Mouse (Mus musculus) cerebellum, adult 8-10 months (tissue): ENCODE results near the gene Arid3a.

Experiments
- DNase-seq: peaks from one replicate; pipeline ENCODE4 v3.0.0; 2022

The Arid3a gene

DNA sequence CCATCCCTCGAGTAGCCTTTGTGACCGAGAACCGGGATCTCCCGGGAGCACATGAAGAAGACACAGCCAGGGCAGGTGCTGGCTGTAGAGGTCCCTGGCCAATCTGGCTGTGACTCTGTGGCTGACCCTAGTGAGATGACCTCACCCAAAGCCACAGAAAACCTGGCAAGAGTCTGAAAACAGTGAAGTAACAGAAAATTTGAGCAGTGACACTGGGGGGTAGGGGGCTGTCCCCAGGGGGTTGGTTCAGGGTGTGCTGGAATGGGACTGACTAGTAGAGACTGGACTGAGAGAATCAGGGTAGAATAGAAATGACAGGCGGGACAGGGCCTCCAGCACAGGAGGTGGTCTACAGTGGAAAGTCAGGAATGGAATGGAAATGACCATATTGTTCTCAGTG lies 56.4 kb downstream of the Arid3a start:
- no peak for DNase-seq

DNA sequence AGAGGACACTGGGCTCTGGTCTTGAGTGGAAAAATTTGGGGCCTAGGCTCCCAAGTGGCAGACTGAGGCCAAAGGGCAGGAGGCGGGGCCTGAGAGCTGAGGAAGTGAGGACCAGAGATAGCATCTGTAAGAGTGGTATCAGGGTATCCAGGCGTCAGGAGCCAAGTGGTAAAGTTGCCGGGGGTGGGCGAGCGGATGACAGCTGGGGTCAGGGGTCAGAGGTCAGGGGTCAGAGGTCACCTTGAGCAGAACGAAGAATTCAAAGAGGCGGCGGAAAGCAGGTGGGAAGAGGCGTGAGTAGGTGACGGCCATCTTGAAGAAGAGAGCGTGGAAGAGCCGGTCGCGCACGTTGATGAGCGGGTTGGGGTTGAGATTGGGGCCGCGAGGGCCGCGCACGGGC lies 56.8 kb downstream of the Arid3a start:
- DNase-seq: peak; percentile 80

DNA sequence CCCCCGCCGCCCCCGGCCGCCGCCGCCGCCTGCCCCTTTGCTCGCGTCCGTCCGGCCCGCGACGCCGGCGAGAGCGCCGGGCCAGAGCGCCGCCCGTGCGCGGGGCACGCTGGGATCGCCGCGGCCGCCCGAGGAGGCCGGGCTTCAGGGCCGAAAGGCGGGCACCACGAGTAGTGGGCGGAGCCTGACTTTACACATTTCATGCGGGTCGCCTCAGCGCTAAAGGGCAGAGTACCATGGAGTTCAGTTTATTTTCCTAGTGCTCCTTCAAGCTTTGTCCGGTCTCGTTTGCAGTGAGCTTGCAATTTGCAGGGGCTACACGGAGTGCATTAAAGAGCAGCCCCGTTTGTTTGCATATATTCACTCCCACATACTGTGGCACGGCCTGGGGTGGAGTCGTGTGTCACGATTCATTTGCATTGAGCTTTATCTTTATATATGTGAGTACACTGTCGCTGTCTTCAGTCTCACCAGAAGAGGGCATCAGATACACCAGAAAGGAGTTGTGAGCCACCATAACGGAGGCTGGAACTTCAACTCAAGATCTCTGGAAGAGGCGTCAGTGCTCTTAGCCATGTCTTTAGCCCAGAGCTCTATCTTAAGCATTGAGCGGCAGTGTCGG lies 57.5 kb downstream of the Arid3a start, which contains the start of gene Tmem259:
Gene Tmem259 (minus strand): TSS at position 136 of the 622 bp plus-strand sequence.
- peak; percentile 82 for DNase-seq

DNA sequence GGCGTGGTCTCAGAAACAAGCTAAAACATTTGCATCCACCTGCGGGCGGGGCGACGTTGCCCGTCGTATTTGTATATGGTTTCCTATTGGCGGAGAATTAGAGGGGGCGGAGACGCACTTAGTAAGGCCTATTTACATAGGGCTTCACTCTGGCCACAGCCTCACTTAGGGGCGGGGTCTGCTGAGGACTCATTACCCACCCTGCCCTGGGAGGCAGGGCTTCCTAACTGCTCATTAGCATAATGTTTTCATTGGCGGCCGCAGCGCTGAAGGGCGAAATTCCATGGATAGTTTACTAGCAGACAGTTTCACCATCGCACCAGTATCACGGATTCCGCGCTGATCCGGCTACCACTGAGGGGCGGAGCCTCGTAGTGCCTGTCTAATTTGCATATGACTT lies 58.0 kb downstream of the Arid3a start:
- DNase-seq: peak; percentile 96

DNA sequence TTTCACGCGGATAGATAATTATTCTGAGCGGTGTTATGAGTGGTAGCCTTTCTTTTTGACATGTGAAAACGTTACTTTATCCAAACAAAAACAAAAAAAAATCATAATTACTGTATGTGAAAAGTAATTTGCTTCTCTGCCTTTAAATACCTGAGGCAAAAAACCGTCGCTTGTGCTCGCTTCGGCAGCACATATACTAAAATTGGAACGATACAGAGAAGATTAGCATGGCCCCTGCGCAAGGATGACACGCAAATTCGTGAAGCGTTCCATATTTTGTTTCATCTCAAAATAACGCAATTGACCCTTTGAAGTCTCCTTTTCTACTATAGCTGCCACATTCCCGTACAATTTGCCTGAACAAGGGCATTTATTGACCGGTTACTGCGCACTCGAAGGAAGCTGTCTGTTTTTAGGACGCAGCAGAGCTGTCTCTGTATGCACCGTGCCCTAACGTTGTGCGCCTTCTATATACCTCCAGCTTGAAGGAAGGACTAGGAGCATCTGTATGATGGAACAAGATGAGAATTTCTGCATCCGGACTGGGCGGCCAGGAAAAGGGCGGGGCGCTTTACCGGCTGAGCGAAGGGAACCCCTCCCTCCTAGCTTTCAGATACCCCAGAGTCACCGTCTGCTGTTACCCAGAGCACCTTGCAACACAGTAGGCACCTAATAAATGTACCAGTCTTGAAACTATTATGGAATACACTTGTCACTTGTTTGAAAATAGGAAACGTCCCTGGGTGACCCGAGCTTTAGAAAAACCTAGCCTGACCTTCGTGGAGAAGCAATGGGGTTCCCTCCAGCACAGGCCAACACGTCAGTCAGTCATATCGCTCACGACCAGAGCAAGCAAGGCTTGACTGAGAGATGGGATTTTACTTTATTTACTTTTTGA lies 58.7 kb downstream of the Arid3a start:
- peak; percentile 79 for DNase-seq

DNA sequence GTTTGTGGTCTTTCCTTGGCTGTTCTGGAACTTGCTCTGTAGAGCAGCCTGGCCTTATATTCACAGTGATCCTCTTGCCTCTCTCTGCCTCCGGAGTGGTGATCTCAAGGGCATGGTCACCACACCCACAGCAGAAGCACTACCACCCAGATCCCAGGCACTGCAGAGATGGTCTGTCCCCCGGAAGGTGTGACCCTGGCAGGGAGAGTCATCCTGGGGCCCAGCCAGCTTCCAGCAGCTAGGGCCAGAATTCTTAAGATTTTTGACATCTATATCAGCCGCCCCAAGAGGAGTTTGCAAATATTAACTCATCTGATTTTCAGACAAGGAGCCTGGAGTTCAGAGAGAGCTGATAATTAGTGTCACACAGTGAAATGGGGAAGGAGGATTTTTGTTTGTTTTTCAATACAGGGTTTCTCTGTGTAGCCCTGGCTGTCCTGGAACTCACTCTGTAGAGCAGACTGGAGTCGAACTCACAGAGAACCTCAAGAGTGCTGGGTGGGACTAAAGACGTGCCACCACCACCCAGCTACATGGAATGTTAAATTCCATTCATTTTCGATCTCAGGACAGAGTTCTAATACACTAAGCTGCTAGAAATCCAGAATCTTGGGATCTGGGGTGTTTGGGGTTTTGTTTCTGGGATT lies 59.5 kb downstream of the Arid3a start:
- DNase-seq: peak; percentile 60

DNA sequence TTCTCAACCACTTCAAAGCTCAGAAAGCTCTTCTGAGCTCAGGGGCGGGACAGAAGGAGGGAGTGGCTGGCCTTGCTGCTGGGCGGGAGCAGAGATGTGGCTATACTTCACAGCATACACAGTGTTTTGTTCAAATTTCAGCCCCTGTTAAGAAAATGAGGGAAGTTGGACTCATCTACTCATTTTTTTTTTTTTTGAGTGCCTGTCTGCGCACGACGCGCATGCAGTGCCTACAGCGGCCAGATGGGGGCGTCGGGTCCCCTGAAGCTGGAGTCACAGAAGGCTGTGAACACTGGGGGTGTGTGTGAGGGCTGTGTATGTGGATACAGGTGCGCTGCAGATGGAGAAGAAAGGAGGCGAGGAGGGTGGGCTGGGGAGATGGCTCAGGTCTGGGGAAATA lies 60.1 kb downstream of the Arid3a start:
- peak; percentile 88 for DNase-seq

DNA sequence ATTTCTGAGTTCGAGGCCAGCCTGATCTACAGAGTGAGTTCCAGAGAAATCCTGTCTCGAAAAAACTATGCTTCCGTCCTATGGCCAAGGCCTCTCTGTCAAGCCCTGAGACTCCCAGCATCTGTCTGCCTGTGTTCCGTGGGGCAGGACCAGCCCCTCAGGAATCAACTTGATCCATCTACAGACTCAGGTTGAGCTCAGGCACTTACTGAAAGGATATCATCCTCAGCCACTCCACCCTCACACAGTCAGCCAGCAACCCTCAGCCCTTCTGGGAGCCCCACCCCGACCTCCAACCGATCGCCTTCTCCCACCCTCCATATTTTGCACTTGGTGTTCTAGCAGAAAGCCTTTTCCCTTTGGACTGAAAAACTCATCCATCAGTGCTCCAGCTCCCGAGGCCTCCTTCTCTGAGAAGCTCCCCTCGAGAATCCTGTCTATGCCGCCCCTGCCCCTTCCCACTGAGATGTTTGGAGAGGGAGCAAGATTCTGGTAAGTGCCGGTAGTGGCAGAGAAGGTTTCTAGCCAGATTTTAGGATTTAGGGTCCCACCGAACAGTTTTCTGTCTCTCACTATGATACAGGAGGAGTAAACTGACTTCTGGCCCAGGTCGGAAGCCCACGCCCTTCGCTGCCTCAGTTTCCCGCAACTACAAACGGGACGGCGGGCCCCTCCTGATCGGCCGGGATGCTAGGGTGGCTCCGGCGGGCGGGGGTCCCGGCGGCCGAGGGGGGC lies 61.1 kb downstream of the Arid3a start:
- DNase-seq: no peak

DNA sequence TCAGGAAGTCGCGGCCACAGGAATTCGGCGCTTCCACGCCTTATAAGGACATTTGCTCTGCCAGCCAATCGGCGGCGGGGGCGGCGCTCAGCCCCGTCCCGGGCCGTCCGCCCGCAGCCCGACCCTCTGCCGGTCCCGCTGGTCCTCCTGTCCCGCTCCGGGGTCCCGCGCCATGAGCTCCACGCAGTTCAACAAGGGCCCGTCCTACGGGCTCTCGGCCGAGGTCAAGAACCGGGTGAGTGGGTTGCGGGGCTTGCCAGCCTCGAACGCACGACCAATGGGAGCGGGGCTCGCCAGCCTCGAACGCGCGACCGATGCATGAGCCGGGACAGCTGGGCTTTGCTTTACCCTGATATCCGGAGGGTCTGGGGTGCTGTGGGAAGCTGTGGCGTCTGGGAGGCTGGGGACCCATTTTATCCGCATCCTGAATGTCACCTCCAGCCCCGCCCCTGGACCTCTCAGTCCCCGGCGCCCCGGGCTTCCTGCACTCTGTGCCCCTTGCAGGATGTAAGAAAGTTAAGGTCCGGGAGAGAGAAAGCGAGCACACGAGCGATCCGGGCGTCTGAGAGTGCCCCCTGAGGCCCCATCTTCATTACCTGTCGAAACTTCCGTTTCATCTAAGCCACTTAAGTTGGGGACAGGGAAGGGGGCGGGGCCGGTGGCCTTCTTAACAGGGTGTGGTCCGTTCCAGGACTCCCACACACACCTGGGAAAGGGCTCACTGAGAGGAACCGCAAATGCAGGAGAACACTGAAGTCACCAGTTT lies 61.8 kb downstream of the Arid3a start, which contains the start of gene Cnn2:
Gene Cnn2 (plus strand): TSS at position 79 of the 766 bp plus-strand sequence.
- no peak for DNase-seq

DNA sequence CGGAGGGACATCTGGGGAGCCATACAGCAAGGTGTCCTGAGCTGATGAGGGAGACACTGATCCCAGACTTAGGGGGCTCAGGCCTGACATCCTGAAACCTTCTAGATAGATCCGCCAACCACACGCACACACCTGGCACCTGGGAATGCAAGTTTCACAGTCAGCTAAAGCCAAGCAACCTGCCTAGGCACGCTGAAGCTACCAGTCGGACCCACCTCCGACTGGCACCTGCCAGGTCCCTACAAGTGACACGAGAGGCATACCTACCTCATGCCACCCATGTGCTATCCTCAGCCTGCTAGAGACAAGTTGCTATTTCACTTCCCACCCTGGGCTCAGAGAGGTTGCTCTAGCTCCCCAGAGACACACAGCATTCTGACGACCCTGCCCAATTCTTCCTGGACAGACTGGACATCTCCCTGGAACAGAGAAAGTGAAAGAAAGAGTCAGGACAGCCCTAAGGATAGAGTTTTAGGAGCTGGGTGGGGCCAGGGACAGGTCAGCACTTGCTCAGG lies 62.5 kb downstream of the Arid3a start:
- DNase-seq: no peak

DNA sequence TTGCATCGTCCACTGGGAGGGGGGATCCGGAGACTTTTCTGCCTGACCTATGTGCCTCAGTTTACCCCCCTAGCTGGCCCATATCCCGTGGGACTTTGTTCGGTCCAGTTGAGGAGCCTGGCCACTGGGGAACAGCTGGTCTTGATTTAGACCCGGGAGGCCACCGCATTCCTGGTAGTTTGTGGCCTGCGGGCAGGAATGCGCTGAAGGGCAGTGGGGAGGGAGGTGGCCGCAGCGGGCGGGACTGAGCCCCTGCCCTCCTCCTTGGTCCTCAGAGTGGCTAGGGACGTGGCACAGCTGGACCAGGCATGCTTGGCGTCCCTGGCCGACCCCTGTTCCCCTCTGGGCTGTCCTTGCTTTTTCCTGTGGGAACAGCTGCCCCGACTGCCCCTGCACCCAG lies 63.0 kb downstream of the Arid3a start:
- no peak for DNase-seq

DNA sequence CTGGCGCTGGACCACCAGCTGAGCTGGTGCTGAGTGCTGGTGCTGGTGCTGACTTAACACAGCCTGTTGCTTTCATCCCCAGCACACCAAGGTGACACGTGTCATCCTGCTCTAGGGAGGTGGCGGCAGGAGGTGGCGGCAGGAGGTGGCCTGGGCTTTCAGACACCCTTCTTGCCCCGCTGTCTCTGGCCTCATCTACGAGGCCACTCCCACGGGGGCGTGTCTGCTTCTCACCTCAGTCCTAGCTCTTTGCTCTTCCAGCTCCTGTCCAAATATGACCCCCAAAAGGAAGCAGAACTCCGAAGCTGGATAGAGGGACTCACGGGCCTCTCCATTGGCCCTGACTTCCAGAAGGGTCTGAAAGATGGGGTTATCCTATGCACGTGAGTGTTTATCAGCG lies 64.3 kb downstream of the Arid3a start:
- DNase-seq: no peak

DNA sequence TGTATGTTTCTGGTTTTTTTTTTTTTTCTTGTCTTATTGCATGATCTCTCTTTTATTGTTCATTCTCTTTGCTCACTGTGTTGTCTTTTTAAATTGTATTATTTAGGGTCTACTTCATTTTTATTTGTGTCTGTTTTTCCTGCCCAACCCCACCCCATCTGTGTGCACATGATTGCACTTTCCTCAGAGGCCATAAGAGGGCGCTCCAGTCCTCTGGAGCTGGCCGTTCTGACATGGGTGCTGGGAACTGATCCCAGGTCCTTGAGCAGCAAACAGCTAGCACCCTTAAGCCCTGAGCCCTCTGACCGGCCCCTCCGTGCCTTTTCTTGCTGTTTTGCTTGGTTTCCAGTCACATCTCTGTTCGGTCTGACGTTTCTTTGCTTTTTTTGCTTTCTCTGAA lies 64.7 kb downstream of the Arid3a start:
- no peak for DNase-seq

DNA sequence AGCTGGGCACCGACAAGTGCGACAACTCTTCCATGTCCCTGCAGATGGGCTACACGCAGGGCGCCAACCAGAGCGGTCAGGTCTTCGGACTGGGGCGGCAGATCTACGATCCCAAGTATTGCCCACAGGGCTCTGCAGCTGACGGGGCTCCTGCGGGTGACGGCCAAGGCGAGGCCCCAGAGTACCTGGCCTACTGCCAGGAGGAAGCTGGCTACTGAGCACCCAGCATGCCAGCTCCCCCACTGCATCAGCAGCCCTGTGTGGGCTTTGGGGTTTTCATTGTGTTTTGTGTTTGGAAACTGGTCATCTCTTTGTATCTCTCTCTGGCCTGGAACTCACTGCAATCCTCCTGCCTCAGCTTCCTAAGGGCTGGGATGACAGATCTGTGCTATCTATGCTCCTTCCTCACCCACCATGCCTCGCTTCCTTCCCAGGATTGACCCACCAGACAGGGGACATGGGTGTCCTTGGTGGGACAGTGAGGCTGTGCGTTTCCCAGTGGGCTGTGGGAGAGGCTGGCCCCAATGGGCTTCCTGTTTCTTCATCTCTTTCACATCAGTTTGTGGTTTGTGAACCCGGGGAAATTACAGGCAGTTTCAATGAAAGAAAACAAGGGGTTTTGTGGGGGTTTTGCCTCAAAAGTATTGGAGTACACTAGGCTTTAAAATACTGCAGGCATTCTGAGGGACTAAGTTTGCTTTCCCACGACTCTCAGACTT lies 67.7 kb downstream of the Arid3a start:
- no peak for DNase-seq

DNA sequence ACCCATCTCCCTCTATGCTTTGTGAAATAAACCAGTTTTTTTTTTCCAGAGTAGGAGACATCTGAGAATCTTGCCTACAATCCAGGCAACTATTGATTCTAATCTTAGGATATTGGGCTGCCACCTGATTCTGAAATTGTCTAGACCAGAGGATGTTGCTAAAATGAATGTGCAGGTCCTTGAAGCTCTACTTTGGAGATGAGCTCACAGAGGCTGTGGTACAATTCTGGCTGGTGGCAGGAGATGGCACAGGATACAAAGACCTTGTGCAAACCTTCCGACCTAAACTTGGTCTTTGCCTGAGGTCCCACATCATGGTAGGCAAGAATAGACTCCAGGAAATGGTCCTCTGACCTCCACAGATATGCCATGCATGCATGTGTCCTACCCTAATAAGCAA lies 68.8 kb downstream of the Arid3a start:
- no peak for DNase-seq

DNA sequence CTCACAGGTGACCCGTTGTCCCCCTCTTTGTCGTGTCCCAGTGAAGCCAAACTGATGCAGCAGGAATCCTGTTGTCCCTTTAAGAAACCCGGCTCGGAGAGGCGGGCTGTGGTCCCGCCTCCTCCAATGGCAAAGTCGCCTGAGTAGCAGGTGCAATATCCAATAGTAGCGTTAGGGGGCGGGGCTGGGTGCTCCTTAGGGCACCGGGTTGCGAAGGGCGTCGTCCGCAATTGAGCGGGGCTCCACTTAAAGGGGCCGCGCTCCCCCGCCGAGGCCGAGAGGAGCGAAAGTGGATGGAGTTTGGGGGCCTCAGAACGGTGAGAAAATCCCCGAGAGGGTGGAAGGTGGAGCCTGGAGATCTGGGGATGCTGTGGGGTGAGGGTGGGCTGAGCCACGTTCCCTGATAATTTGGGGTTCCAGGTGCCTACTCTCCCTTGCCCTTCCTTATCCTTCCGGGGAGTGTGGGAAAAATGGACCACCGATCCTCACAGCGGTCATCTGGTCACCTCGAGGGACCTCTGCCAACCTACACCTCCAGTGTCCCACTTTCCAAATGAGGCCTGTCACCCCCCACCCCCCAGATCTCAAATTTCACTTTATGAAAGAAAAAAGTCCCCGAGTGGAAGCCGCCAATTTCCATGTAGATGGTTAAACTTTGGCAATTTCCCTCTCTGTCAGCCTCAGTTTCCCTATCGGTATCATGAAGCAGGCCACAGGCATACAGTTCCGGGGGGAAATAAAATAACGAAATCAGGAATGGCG lies 69.6 kb downstream of the Arid3a start, which contains the start of gene Abca7:
Gene Abca7 (plus strand): TSS at position 223 of the 762 bp plus-strand sequence.
- DNase-seq: peak; percentile 96

DNA sequence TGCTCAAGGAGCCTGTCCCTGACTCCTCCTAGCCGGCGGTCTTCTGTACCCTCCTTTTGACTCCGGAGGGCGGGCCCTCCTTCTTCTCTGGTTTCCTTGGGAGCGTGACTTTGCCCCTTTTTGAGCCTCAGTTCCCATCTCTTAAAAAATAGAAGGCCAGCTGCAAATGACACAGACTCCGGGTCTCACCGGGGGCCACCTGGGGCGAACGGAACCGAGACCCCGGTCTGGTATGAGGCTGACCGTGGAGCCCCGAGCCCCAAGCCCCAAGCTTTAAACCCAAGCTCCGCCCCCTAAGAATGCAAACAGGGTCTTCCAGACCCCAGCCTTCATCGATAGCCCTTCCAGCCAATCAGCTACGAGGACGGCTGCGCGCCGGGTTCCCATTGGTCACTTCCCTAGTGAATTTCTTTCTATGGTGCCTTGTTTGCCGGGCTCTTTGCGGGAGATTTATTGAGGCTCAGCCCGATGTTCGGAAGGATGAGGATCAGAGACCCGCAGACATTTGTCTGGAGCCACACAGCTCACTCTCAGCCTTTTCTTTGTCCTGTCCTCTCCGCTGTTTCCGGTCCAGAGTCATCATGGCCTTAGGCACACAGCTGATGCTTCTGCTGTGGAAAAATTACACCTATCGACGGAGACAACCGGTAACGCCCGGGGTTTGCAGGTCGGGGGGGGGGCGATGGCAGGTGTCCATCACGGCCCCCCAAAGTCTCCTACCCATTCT lies 70.4 kb downstream of the Arid3a start:
- peak; percentile 77 for DNase-seq

DNA sequence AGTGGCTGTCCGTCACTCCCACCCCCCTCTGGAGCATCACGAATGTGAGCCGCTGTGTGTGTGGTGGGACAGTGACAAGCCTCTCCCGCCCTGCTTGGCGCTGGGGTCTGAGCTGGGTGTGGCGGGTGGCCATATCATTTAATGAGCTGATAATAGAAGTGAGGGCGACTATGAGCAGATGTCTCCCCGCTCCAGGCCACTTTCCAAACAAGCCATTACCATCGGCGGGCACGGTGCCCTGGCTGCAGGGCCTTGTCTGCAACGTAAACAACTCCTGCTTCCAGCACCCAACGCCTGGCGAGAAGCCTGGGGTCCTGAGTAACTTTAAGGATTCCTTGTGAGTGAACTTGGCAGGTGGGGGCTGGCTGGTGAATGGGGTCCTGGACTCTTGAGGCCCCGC lies 71.0 kb downstream of the Arid3a start:
- DNase-seq: peak; percentile 72

DNA sequence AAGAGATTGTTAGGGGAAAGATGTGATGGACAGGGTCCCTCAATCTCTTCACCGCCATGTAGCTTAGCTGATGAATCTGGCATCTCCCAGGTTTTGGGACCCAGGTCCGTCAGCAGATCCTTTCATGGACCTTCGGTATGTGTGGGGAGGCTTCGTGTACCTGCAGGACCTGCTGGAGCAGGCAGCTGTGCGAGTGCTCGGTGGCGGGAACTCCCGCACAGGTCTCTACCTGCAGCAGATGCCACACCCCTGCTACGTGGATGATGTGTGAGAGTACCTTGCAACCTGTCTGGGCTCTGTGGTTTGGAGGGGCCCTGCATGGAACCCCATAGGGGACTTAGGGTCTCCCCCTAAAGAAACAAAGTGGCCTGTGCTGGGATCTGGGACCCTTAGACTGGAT lies 75.1 kb downstream of the Arid3a start:
- no peak for DNase-seq

DNA sequence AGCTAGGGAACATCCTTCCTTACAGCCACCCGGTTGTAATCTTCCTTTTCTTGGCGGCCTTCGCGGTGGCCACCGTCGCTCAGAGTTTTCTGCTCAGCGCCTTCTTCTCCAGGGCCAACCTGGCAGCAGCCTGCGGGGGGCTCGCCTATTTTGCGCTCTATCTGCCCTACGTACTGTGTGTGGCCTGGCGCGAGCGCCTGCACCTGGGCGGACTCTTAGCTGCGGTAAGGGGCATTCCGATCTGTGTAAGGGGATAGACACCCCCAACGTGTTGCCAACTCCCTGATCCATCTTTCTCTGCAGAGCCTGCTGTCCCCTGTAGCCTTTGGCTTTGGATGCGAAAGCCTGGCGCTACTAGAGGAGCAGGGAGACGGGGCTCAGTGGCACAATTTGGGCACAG lies 76.0 kb downstream of the Arid3a start:
- no peak for DNase-seq
